Mouse (Mus musculus) liver, adult (tissue): ENCODE measurements at regions not wholly inside any gene's neighbourhood (a gene's known extent, or its start where the extent isn't known, plus 50 kb on each side); places are given as distances from the start of the nearest gene placed in this dataset.

ENCODE experiments used
- GATA4 ChIP-seq: IDR thresholded peaks from 2 replicates; pipeline ENCODE4 v1.6.1; 2014; ENCODE audit warnings: mild to moderate bottlenecking, low read length; ENCODE audit not compliant: insufficient replicate concordance

GRCm38 (mm10) chr10:118003739-118004361, 137.8 kb upstream of the Mdm1 start:
- TF ChIP-seq GATA4 = no peak

GRCm38 (mm10) chr10:118004362-118004958, 137.2 kb upstream of the Mdm1 start:
- TF ChIP-seq GATA4 = no peak

- no peak for TF ChIP-seq GATA4
Observed at GRCm38 (mm10) chr10:118006827-118007550, 134.6 kb upstream of the Mdm1 start.

GRCm38 (mm10) chr10:118007846-118008245, 133.8 kb upstream of the Mdm1 start:
- no peak for TF ChIP-seq GATA4

GRCm38 (mm10) chr10:118011687-118012567, 129.7 kb upstream of the Mdm1 start:
- no peak for TF ChIP-seq GATA4

- TF ChIP-seq GATA4 = no peak
Observed at GRCm38 (mm10) chr10:118028831-118029230, 112.8 kb upstream of the Mdm1 start.

- no peak for TF ChIP-seq GATA4
Observed at GRCm38 (mm10) chr10:118034401-118034800, 107.2 kb upstream of the Mdm1 start.

- TF ChIP-seq GATA4 = no peak
Observed at GRCm38 (mm10) chr10:118035035-118035434, 106.6 kb upstream of the Mdm1 start.

- TF ChIP-seq GATA4 = no peak
Observed at GRCm38 (mm10) chr10:118038465-118038864, 103.1 kb upstream of the Mdm1 start.

GRCm38 (mm10) chr10:118039056-118039455, 102.6 kb upstream of the Mdm1 start:
- TF ChIP-seq GATA4 = no peak

GRCm38 (mm10) chr10:118041068-118041467, 100.5 kb upstream of the Mdm1 start:
- no peak for TF ChIP-seq GATA4

- 0 out of 2 replicates have a peak, but pooled peaks have one; percentile 32 for TF ChIP-seq GATA4
Observed at GRCm38 (mm10) chr10:118043761-118044160, 97.8 kb upstream of the Mdm1 start.

- TF ChIP-seq GATA4 = no peak
Observed at GRCm38 (mm10) chr10:118044840-118045239, 96.8 kb upstream of the Mdm1 start.

- TF ChIP-seq GATA4 = no peak
Observed at GRCm38 (mm10) chr10:118045427-118045826, 96.2 kb upstream of the Mdm1 start.

- no peak for TF ChIP-seq GATA4
Observed at GRCm38 (mm10) chr10:118046328-118046727, 95.3 kb upstream of the Mdm1 start.
